Mouse (Mus musculus): ENCODE measurements around the gene Tnk2. TPM values are rescaled to one million over a fixed set of nuclear protein-coding genes. Genes with fewer than 3 reads are reported as not detected.
A peak's percentile ranks its signal among the peaks of the same experiment; 100 is the strongest.

The Tnk2 gene
- polyA plus RNA-seq (2014; fragmentation: Nextera tagmentation; extraction: Ambion mirVana), result 10.7 and 11.0 TPM in 2 replicates

DNA sequence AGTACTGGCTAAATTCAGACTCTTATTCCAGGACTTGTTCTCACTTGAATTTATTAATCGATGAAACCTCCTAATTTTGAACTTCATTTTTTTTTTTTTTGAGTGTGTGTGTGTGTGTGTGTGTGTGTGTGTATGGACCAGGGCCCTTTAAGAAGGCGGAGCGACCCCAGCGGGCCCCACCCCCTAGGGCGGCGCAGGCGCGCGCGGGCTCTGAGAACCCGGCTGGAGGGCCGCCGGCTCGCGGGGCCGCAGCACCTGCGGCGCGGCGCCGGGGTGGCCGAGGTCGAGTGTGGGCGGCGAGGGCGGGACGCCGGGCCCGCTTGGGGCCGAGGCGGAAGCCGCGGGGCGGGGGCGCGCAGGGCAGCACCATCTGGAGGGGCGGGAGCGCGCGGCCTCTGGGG is at the start of gene Tnk2:
Tnk2 (plus strand) TSS at position 214 of the 401 bp plus-strand sequence.
- WGBS, result under 1% methylated on average over 38 of the region's 40 CpGs
- Histone ChIP-seq H3K4me3 (ENCODE audit: low read length) (peak within 1 kb of the TSS; percentile 75), H3K9ac (ENCODE audit: low read depth, low read length) (peak within 1 kb of the TSS; percentile 86), H3K36me3 (ENCODE audit: control insufficient read depth, insufficient read depth, low read length) (no peaks in the 10 kb centered on the region), H3K9me3 (ENCODE audit: control insufficient read depth, low read length) (no peaks in the 10 kb centered on the region), H3K4me1 (ENCODE audit: control insufficient read depth, insufficient read depth, low read length) (peaks cover 26% of the 10 kb centered on the region), H3K27ac (ENCODE audit: low read depth, low read length) (peak within 1 kb of the TSS; percentile 80; the same call in 1 of the 2 replicates), H3K27me3 (ENCODE audit: control insufficient read depth, insufficient read depth, low read length) (no peaks in the 10 kb centered on the region), H3K4me2 (replicated peaks; ENCODE audit: low read depth, low read length) (peak within 1 kb of the TSS; percentile 83)
- ATAC-seq (ENCODE audit: low FRiP score, low TSS enrichment), result peak; percentile 91

GRCm38 (mm10) chr16:32593916-32594315 is 49.8 kb upstream of the Tnk2 start:
- H3K27me3 ChIP-seq (ENCODE audit: control insufficient read depth, insufficient read depth, low read length), result no peaks in the 10 kb centered on the region
- no peaks in the 10 kb centered on the region for H3K9me3 ChIP-seq (ENCODE audit: control insufficient read depth, low read length)
- 75% methylated on average over 5 of the region's 5 CpGs for WGBS
- no peak overlapping the region for H3K9ac ChIP-seq (ENCODE audit: low read depth, low read length)
- no peak overlapping the region for H3K4me2 ChIP-seq (replicated peaks; ENCODE audit: low read depth, low read length)
- H3K4me3 ChIP-seq (ENCODE audit: low read length), result no peak overlapping the region
- no peak for ATAC-seq (ENCODE audit: low FRiP score, low TSS enrichment)
- no peaks in the 10 kb centered on the region for H3K36me3 ChIP-seq (ENCODE audit: control insufficient read depth, insufficient read depth, low read length)
- no peak overlapping the region for H3K27ac ChIP-seq (ENCODE audit: low read depth, low read length)
- H3K4me1 ChIP-seq (ENCODE audit: control insufficient read depth, insufficient read depth, low read length), result no peaks in the 10 kb centered on the region

GRCm38 (mm10) chr16:32594701-32595100 is 49.0 kb upstream of the Tnk2 start:
- Histone ChIP-seq H3K9ac (ENCODE audit: low read depth, low read length) (no peak overlapping the region), H3K27me3 (ENCODE audit: control insufficient read depth, insufficient read depth, low read length) (no peaks in the 10 kb centered on the region), H3K36me3 (ENCODE audit: control insufficient read depth, insufficient read depth, low read length) (no peaks in the 10 kb centered on the region), H3K4me1 (ENCODE audit: control insufficient read depth, insufficient read depth, low read length) (no peaks in the 10 kb centered on the region), H3K27ac (ENCODE audit: low read depth, low read length) (no peak overlapping the region), H3K9me3 (ENCODE audit: control insufficient read depth, low read length) (no peaks in the 10 kb centered on the region), H3K4me2 (replicated peaks; ENCODE audit: low read depth, low read length) (no peak overlapping the region), H3K4me3 (ENCODE audit: low read length) (no peak overlapping the region)
- ATAC-seq (ENCODE audit: low FRiP score, low TSS enrichment), result 0 out of 2 replicates have a peak, but pooled peaks have one; percentile 24
- 36% methylated on average over 5 of the region's 5 CpGs for WGBS

DNA sequence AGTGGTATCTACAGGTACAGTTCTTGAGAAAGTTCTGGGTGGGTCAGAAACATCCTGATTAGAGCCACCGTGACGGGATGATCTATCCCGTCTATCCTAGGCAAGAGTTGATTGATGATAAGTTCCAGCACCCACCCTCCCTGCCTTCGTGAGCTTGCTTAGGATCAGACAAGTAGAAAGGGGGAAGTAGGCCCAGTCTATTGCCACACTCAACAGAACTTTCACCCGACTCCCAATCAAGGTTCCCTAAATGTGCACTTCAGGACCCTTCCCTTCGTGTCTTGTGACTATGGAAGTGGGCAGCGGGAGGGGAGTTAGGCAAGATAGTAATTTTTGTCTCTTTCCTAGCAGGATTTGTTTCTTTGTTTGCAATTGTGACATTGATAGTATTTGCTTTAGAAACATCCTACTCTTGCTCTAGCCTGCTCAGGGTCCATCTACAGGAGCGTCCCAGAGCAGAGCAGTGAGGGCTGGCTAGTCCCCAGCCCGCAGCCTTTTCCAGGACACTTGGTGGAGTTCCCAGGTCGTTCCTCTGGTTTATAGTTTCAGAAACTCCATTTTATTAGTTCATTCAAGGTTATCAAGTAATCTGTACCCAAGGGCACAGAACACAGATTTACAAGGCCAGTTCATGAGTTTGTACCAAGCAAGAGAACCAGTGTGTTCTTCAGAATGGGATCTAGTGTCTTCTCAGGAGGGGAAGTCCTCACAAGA is 48.4 kb upstream of the Tnk2 start:
- Histone ChIP-seq H3K4me2 (replicated peaks; ENCODE audit: low read depth, low read length) (no peak overlapping the region), H3K4me1 (ENCODE audit: control insufficient read depth, insufficient read depth, low read length) (no peaks in the 10 kb centered on the region), H3K27me3 (ENCODE audit: control insufficient read depth, insufficient read depth, low read length) (no peaks in the 10 kb centered on the region), H3K4me3 (ENCODE audit: low read length) (no peak overlapping the region), H3K9ac (ENCODE audit: low read depth, low read length) (no peak overlapping the region), H3K27ac (ENCODE audit: low read depth, low read length) (no peak overlapping the region), H3K36me3 (ENCODE audit: control insufficient read depth, insufficient read depth, low read length) (no peaks in the 10 kb centered on the region), H3K9me3 (ENCODE audit: control insufficient read depth, low read length) (no peaks in the 10 kb centered on the region)
- ATAC-seq (ENCODE audit: low FRiP score, low TSS enrichment), result no peak
- 84% methylated on average over 10 of the region's 10 CpGs for WGBS

DNA sequence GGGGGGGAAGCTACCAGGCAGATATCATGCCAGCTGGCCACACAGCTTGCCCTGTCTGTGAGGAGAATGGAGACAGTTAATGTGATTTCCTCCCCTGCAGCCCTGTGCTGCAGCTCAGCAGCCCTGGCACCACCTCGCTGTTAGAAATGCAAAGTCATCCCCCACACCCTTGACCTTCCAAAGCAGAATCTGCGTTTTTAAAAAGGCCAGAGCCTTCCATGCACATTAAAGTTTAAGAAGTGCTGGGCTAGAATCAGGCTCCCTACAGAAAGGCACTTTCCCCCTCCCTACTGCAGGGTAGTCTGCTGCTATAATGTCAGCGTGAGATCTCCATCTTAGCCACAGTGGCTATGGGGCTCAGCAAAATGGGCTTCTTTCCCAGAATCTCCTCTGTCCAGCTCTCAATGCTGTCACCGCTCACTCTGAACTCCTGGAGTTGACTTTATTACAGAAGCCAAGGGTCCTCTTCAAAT is 45.7 kb upstream of the Tnk2 start:
- no peak overlapping the region for H3K9ac ChIP-seq (ENCODE audit: low read depth, low read length)
- no peaks in the 10 kb centered on the region for H3K36me3 ChIP-seq (ENCODE audit: control insufficient read depth, insufficient read depth, low read length)
- no peak overlapping the region for H3K4me3 ChIP-seq (ENCODE audit: low read length)
- no peak overlapping the region for H3K27ac ChIP-seq (ENCODE audit: low read depth, low read length)
- H3K4me2 ChIP-seq (replicated peaks; ENCODE audit: low read depth, low read length), result no peak overlapping the region
- no peaks in the 10 kb centered on the region for H3K27me3 ChIP-seq (ENCODE audit: control insufficient read depth, insufficient read depth, low read length)
- WGBS, result 35% methylated on average over 4 of the region's 4 CpGs
- no peak for ATAC-seq (ENCODE audit: low FRiP score, low TSS enrichment)
- H3K9me3 ChIP-seq (ENCODE audit: control insufficient read depth, low read length), result no peaks in the 10 kb centered on the region
- no peaks in the 10 kb centered on the region for H3K4me1 ChIP-seq (ENCODE audit: control insufficient read depth, insufficient read depth, low read length)

DNA sequence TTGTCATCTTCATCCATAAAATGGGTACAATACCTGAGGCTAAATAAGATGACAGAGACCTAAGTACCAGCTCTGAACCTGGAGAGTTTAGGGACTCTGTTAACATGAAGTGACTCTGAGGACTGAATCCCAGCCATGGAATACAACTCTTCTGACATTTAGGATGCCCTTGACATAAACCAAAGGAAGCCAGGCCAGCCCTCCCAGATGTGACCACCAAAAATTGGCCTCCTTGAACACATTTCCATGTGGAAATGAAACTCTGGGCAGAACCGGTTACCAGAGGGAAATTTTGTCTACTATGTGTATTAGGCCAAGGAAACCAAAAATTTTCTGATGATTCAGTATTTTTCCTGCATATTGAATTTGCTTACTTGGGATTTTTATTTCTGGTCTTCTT is 44.5 kb upstream of the Tnk2 start:
- Histone ChIP-seq H3K4me1 (ENCODE audit: control insufficient read depth, insufficient read depth, low read length) (no peaks in the 10 kb centered on the region), H3K9ac (ENCODE audit: low read depth, low read length) (no peak overlapping the region), H3K9me3 (ENCODE audit: control insufficient read depth, low read length) (no peaks in the 10 kb centered on the region), H3K27me3 (ENCODE audit: control insufficient read depth, insufficient read depth, low read length) (no peaks in the 10 kb centered on the region), H3K4me3 (ENCODE audit: low read length) (no peak overlapping the region), H3K4me2 (replicated peaks; ENCODE audit: low read depth, low read length) (no peak overlapping the region), H3K27ac (ENCODE audit: low read depth, low read length) (no peak overlapping the region), H3K36me3 (ENCODE audit: control insufficient read depth, insufficient read depth, low read length) (no peaks in the 10 kb centered on the region)
- no peak for ATAC-seq (ENCODE audit: low FRiP score, low TSS enrichment)
- 96% methylated on average over 1 of the region's 1 CpGs for WGBS

DNA sequence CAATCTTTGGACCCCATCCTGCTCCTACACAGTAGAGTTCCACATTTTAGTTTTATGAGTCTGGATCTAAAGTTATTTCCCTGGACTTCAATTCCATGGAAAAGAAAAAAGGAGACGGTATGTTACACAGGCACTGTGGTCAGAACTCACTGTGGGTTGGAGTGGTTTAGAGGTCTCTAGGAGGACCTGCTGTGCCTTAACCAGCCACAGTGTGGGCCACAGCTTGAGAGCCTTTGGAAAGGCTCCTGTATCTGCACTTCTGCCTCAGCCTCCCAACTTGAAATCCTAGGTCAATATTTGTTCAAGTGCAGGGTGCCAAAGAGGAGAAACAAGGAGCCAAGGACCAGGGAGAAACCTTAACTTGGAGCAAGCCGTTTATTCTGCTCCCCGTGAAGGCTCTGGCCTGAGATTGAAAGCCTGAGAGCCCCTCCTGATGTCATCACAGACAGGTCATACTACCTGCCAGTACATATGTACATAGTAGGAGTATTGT is 41.4 kb upstream of the Tnk2 start:
- no peaks in the 10 kb centered on the region for H3K4me1 ChIP-seq (ENCODE audit: control insufficient read depth, insufficient read depth, low read length)
- 79% methylated on average over 3 of the region's 3 CpGs for WGBS
- H3K9ac ChIP-seq (ENCODE audit: low read depth, low read length), result no peak overlapping the region
- H3K27ac ChIP-seq (ENCODE audit: low read depth, low read length), result no peak overlapping the region
- H3K4me3 ChIP-seq (ENCODE audit: low read length), result no peak overlapping the region
- H3K36me3 ChIP-seq (ENCODE audit: control insufficient read depth, insufficient read depth, low read length), result no peaks in the 10 kb centered on the region
- no peaks in the 10 kb centered on the region for H3K9me3 ChIP-seq (ENCODE audit: control insufficient read depth, low read length)
- ATAC-seq (ENCODE audit: low FRiP score, low TSS enrichment), result no peak
- no peaks in the 10 kb centered on the region for H3K27me3 ChIP-seq (ENCODE audit: control insufficient read depth, insufficient read depth, low read length)
- no peak overlapping the region for H3K4me2 ChIP-seq (replicated peaks; ENCODE audit: low read depth, low read length)

DNA sequence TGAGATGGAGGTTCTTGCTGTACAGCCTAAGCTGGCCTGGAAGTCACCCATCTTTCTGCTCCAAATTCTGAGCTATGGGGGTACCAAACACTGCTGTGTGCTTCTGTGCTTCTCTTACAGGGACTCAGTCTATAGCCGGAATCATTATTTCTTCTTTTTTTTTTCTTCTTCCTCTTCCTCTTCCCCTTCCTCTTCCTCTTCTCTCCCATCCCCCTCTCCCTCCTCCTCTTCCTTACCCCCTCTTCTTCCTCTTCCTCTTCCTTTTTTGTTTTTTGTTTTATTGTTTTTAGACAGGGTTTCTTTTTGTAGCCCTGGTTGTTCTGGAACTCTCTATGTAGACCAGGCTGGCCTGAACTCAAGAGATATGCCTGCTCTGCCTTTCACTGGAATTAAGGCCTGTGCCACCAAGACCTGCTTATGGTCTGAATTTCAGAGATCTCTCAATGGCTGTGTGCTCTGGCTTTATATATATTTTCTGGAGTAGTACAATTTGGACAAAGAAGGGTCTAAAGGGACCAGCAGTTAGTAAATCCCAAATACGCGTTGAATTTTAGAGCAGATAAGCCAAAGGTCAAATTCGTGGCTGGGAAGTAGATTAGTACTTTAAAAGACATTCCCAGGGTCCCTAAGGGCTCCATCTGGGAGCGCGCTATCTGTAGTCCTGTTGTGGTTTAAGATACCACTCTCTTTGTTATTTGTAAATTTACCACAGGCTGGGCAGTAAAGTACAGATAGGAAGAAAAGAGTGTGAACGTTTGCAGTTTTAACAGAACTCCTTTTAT is 35.9 kb upstream of the Tnk2 start:
- H3K9me3 ChIP-seq (ENCODE audit: control insufficient read depth, low read length), result no peaks in the 10 kb centered on the region
- no peaks in the 10 kb centered on the region for H3K27me3 ChIP-seq (ENCODE audit: control insufficient read depth, insufficient read depth, low read length)
- H3K4me1 ChIP-seq (ENCODE audit: control insufficient read depth, insufficient read depth, low read length), result peaks cover 17% of the 10 kb centered on the region; the same call in 1 of the 2 replicates
- peak overlapping the region; percentile 25; the same call in 1 of the 2 replicates for H3K9ac ChIP-seq (ENCODE audit: low read depth, low read length)
- H3K4me3 ChIP-seq (ENCODE audit: low read length), result peak overlapping the region; percentile 89
- no peak for ATAC-seq (ENCODE audit: low FRiP score, low TSS enrichment)
- H3K36me3 ChIP-seq (ENCODE audit: control insufficient read depth, insufficient read depth, low read length), result no peaks in the 10 kb centered on the region
- peak overlapping the region; percentile 79 for H3K4me2 ChIP-seq (replicated peaks; ENCODE audit: low read depth, low read length)
- peak overlapping the region; percentile 92 for H3K27ac ChIP-seq (ENCODE audit: low read depth, low read length)
- 46% methylated on average over 7 of the region's 7 CpGs for WGBS

DNA sequence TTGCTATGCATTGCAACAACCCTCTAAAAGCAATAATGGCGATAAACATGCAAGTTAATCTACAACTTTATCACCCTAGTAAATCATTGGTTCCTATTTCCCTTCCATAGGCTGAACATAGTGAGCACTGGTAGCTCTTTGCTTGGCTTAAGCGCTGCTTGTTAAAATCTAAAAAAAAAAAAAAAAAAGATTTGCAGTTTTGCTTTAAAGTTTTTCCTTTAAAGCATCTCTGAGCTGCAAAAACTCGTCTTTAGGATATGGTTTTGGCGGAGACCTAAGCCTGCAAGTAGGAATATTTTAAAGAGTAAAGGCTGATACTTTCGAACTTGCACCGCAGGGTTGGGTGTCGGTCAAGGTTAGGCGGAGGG is 35.3 kb upstream of the Tnk2 start:
- Histone ChIP-seq H3K4me2 (replicated peaks; ENCODE audit: low read depth, low read length) (peak overlapping the region; percentile 79), H3K9me3 (ENCODE audit: control insufficient read depth, low read length) (no peaks in the 10 kb centered on the region), H3K27ac (ENCODE audit: low read depth, low read length) (peak overlapping the region; percentile 92), H3K36me3 (ENCODE audit: control insufficient read depth, insufficient read depth, low read length) (no peaks in the 10 kb centered on the region), H3K4me1 (ENCODE audit: control insufficient read depth, insufficient read depth, low read length) (peaks cover 17% of the 10 kb centered on the region; the same call in 1 of the 2 replicates), H3K9ac (ENCODE audit: low read depth, low read length) (peak overlapping the region; percentile 25; the same call in 1 of the 2 replicates), H3K27me3 (ENCODE audit: control insufficient read depth, insufficient read depth, low read length) (no peaks in the 10 kb centered on the region), H3K4me3 (ENCODE audit: low read length) (peak overlapping the region; percentile 89)
- 8% methylated on average over 8 of the region's 8 CpGs for WGBS
- no peak for ATAC-seq (ENCODE audit: low FRiP score, low TSS enrichment)

All from kidney, embryonic 14.5 days (tissue).